Mouse (Mus musculus): ENCODE data around the gene Chmp2b.

- TF ChIP-seq CTCF (IDR thresholded peaks at IDR 0.05; ENCODE audit: extremely low read depth, insufficient read depth, low read length) = no peak
- no peak for TF ChIP-seq POLR2A (IDR thresholded peaks at IDR 0.05; ENCODE audit: extremely low read depth, insufficient read depth, low read length)
Observed at GRCm38 (mm10) chr16:65531663-65532062, 30.9 kb downstream of the Chmp2b start.
